Mouse (Mus musculus) kidney, embryonic 15.5 days (tissue): ENCODE data around the gene Eif4a2. TPM values are rescaled to one million over a fixed set of nuclear protein-coding genes. Genes with fewer than 3 reads are reported as not detected.

Experiments used
- ATAC-seq: fragments of 200-750 bp; cut with Nextera tagmentation; replicated peaks from 2 replicates; pipeline ENCODE4 v1.8.0; 2017; ENCODE audit warnings: moderate TSS enrichment; ENCODE audit not compliant: low FRiP score
- H3K27ac ChIP-seq: fragments of 300-500 bp; sonication (generic); 2 replicates; pipeline ENCODE4 v1.5.1; 2015; ENCODE audit warnings: mild to moderate bottlenecking, inconsistent platforms
- H3K27me3 ChIP-seq: fragments of 300-500 bp; sonication (generic); 2 replicates; pipeline ENCODE4 v1.6.1; 2015; ENCODE audit warnings: inconsistent platforms
- H3K36me3 ChIP-seq: fragments of 300-500 bp; sonication (generic); 2 replicates; pipeline ENCODE4 v1.6.1; 2015; ENCODE audit warnings: inconsistent platforms
- H3K4me1 ChIP-seq: fragments of 300-500 bp; sonication (generic); 2 replicates; pipeline ENCODE4 v1.6.1; 2015; ENCODE audit warnings: inconsistent platforms
- H3K4me2 ChIP-seq: fragments of 300-500 bp; sonication (generic); 2 replicates; pipeline ENCODE4 v1.6.1; 2015; ENCODE audit warnings: moderate library complexity, mild to moderate bottlenecking, inconsistent platforms
- H3K4me3 ChIP-seq: fragments of 300-500 bp; sonication (generic); replicated peaks from 2 replicates; pipeline ENCODE4 v1.5.1; 2015; ENCODE audit warnings: mild to moderate bottlenecking, inconsistent platforms
- H3K9ac ChIP-seq: fragments of 300-500 bp; sonication (generic); 2 replicates; pipeline ENCODE4 v1.6.1; 2015; ENCODE audit warnings: mild to moderate bottlenecking, inconsistent platforms
- H3K9me3 ChIP-seq: fragments of 300-500 bp; sonication (generic); replicated peaks from 2 replicates; pipeline ENCODE4 v1.6.1; 2016; ENCODE audit warnings: inconsistent platforms
- WGBS: fragments of 180-500 bp; shearing (Covaris S2); methylation state at CpG from one replicate; pipeline ENCODE4 v1.1.7; 2015; ENCODE audit warnings: mixed read lengths; 5-methylcytosine and 5-hydroxymethylcytosine counted together
- polyA plus RNA-seq: library from polyadenylated mRNA; unstranded; fragments of >200 nt; fragmentation: Nextera tagmentation; extraction: Ambion mirVana; gene quantifications from 2 replicates; pipeline ENCODE4 v1.2.1, GENCODE M21; 2015

The Eif4a2 gene
- polyA plus RNA-seq, 1 experiment from 2014 or later = 217 TPM

GRCm38 (mm10) chr16:23108943-23109342, 1.7 kb downstream of the Eif4a2 start:
- Histone ChIP-seq H3K36me3 (peaks cover 51% of the 10 kb centered on the region), H3K4me1 (peaks cover 36% of the 10 kb centered on the region), H3K9me3 (no peaks in the 10 kb centered on the region), H3K9ac (peak overlapping the region; percentile 100), H3K27me3 (no peaks in the 10 kb centered on the region), H3K4me3 (peak overlapping the region; percentile 86), H3K27ac (peak overlapping the region; percentile 45; the same call in 1 of the 2 replicates), H3K4me2 (peak overlapping the region; percentile 81)
- no peak for ATAC-seq
- 1% methylated on average over 5 of the region's 5 CpGs for WGBS

- Histone ChIP-seq H3K4me2 (peak overlapping the region; percentile 81), H3K27me3 (no peaks in the 10 kb centered on the region), H3K27ac (peak overlapping the region; percentile 45; the same call in 1 of the 2 replicates), H3K4me1 (peaks cover 36% of the 10 kb centered on the region), H3K9me3 (no peaks in the 10 kb centered on the region), H3K4me3 (peak overlapping the region; percentile 86), H3K9ac (peak overlapping the region; percentile 100), H3K36me3 (peaks cover 58% of the 10 kb centered on the region)
- no peak for ATAC-seq
- 44% methylated on average over 5 of the region's 5 CpGs for WGBS
Measured at GRCm38 (mm10) chr16:23109350-23110280, 2.4 kb downstream of the Eif4a2 start.

GRCm38 (mm10) chr16:23112348-23112747, 5.1 kb downstream of the Eif4a2 start:
- peak overlapping the region; percentile 12; the same call in 1 of the 2 replicates for H3K4me2 ChIP-seq
- ATAC-seq = no peak
- H3K9me3 ChIP-seq = no peaks in the 10 kb centered on the region
- no peak overlapping the region for H3K9ac ChIP-seq
- peaks cover 36% of the 10 kb centered on the region for H3K4me1 ChIP-seq
- peaks cover 82% of the 10 kb centered on the region for H3K36me3 ChIP-seq
- H3K27ac ChIP-seq = no peak overlapping the region
- no peaks in the 10 kb centered on the region for H3K27me3 ChIP-seq
- WGBS = 79% methylated on average over 12 of the region's 12 CpGs
- no peak overlapping the region for H3K4me3 ChIP-seq

GRCm38 (mm10) chr16:23112861-23113435, 5.7 kb downstream of the Eif4a2 start:
- peak overlapping the region; percentile 12; the same call in 1 of the 2 replicates for H3K4me2 ChIP-seq

GRCm38 (mm10) chr16:23113903-23114302, 6.7 kb downstream of the Eif4a2 start:
- no peaks in the 10 kb centered on the region for H3K27me3 ChIP-seq
- H3K4me1 ChIP-seq = peaks cover 36% of the 10 kb centered on the region
- H3K9me3 ChIP-seq = no peaks in the 10 kb centered on the region
- H3K36me3 ChIP-seq = peaks cover 88% of the 10 kb centered on the region
- no peak overlapping the region for H3K27ac ChIP-seq
- H3K4me3 ChIP-seq = no peak overlapping the region
- no peak overlapping the region for H3K9ac ChIP-seq
- H3K4me2 ChIP-seq = no peak overlapping the region
- no peak; the same call in 1 of the 2 replicates for ATAC-seq

More at GRCm38 (mm10) chr16:23112861-23113435, 5.7 kb downstream of the Eif4a2 start:
- Histone ChIP-seq H3K9ac (no peak overlapping the region), H3K4me1 (peaks cover 36% of the 10 kb centered on the region), H3K9me3 (no peaks in the 10 kb centered on the region), H3K4me3 (no peak overlapping the region), H3K27me3 (no peaks in the 10 kb centered on the region), H3K27ac (no peak overlapping the region), H3K36me3 (peaks cover 88% of the 10 kb centered on the region)
- WGBS = 58% methylated on average over 9 of the region's 9 CpGs
- ATAC-seq = no peak

- Histone ChIP-seq H3K4me1 (peaks cover 31% of the 10 kb centered on the region), H3K36me3 (peaks cover 88% of the 10 kb centered on the region), H3K9me3 (no peaks in the 10 kb centered on the region), H3K27ac (0 out of 2 replicates have a peak overlapping the region, but pooled peaks have one; percentile 28), H3K4me2 (no peak overlapping the region), H3K4me3 (no peak overlapping the region), H3K27me3 (no peaks in the 10 kb centered on the region), H3K9ac (no peak overlapping the region)
- 65% methylated on average over 5 of the region's 5 CpGs for WGBS
- ATAC-seq = 0 out of 2 replicates have a peak, but pooled peaks have one; percentile 18
Measured at GRCm38 (mm10) chr16:23114339-23115171, 7.3 kb downstream of the Eif4a2 start.

- WGBS = 78% methylated on average over 3 of the region's 3 CpGs
- H3K36me3 ChIP-seq = peaks cover 88% of the 10 kb centered on the region
Measured at GRCm38 (mm10) chr16:23115486-23115885, 8.2 kb downstream of the Eif4a2 start.

GRCm38 (mm10) chr16:23117173-23117572, 9.9 kb downstream of the Eif4a2 start:
- H3K4me3 ChIP-seq = no peak overlapping the region
- H3K4me1 ChIP-seq = peaks cover 8% of the 10 kb centered on the region
- H3K36me3 ChIP-seq = peaks cover 88% of the 10 kb centered on the region
- WGBS = 70% methylated on average over 4 of the region's 4 CpGs
- H3K4me2 ChIP-seq = no peak overlapping the region
- no peaks in the 10 kb centered on the region for H3K9me3 ChIP-seq
- no peak for ATAC-seq
- H3K9ac ChIP-seq = no peak overlapping the region
- no peak overlapping the region for H3K27ac ChIP-seq
- H3K27me3 ChIP-seq = no peaks in the 10 kb centered on the region

More at GRCm38 (mm10) chr16:23115486-23115885, 8.2 kb downstream of the Eif4a2 start:
- Histone ChIP-seq H3K4me2 (no peak overlapping the region), H3K27ac (no peak overlapping the region), H3K4me1 (peaks cover 22% of the 10 kb centered on the region), H3K9ac (no peak overlapping the region), H3K27me3 (no peaks in the 10 kb centered on the region), H3K4me3 (no peak overlapping the region), H3K9me3 (no peaks in the 10 kb centered on the region)
- no peak for ATAC-seq

GRCm38 (mm10) chr16:23122446-23122845, 15.2 kb downstream of the Eif4a2 start:
- Histone ChIP-seq H3K27me3 (no peaks in the 10 kb centered on the region), H3K36me3 (peaks cover 65% of the 10 kb centered on the region), H3K4me2 (no peak overlapping the region), H3K9ac (no peak overlapping the region), H3K9me3 (no peaks in the 10 kb centered on the region), H3K27ac (no peak overlapping the region), H3K4me1 (peaks cover 6% of the 10 kb centered on the region), H3K4me3 (no peak overlapping the region)
- no peak for ATAC-seq
- WGBS = 95% methylated on average over 3 of the region's 3 CpGs

- H3K36me3 ChIP-seq = peaks cover 58% of the 10 kb centered on the region
- peaks cover 6% of the 10 kb centered on the region for H3K4me1 ChIP-seq
- H3K9me3 ChIP-seq = no peaks in the 10 kb centered on the region
- no peak for ATAC-seq
- H3K27ac ChIP-seq = no peak overlapping the region
- H3K4me3 ChIP-seq = no peak overlapping the region
- WGBS = 94% methylated on average over 4 of the region's 4 CpGs
- H3K4me2 ChIP-seq = no peak overlapping the region
- H3K9ac ChIP-seq = no peak overlapping the region
- no peaks in the 10 kb centered on the region for H3K27me3 ChIP-seq
Measured at GRCm38 (mm10) chr16:23123104-23123503, 15.9 kb downstream of the Eif4a2 start.

- no peak overlapping the region for H3K9ac ChIP-seq
- H3K4me2 ChIP-seq = no peak overlapping the region
- H3K9me3 ChIP-seq = no peaks in the 10 kb centered on the region
- H3K27me3 ChIP-seq = no peaks in the 10 kb centered on the region
- H3K4me1 ChIP-seq = peaks cover 15% of the 10 kb centered on the region
- WGBS = 91% methylated on average over 4 of the region's 4 CpGs
- no peak overlapping the region for H3K4me3 ChIP-seq
- H3K36me3 ChIP-seq = peaks cover 52% of the 10 kb centered on the region
- ATAC-seq = no peak
- H3K27ac ChIP-seq = no peak overlapping the region
Measured at GRCm38 (mm10) chr16:23124398-23124797, 17.2 kb downstream of the Eif4a2 start.
